ENCODE assay signal across 23 mouse cellular contexts in the genomic region with DNA sequence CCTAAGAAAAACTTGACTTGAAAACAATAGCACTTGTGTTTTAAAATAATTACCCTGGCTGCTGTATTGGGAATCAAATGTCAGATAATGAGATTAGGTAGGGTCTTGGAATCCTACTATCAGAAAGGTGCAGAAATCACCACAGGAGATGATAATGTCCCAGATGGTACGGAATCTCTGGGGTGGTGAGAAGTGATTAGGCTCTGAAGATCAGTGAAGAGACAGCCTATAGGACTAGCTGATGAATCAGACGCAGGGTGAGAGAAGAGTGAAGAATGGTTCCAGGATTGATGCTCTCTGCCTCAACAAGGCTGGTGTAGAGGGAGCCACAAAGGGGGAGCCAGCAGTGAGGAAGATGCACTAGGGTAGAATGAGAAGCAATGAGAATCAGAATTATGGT. TPM values are rescaled to one million over a fixed set of nuclear protein-coding genes. Genes with fewer than 3 reads are reported as not detected.
"Had no signal": no experiment of that assay in that cellular context is flagged by ENCODE, and none has a peak within 500 bp of the region (broad histone marks: within the 10 kb centered on the region; RNA-seq: fewer than 3 reads in every experiment).

No protein-coding gene starts in this region.

- DNase-seq: kidney, adult 2 months; kidney, postnatal 25 days; left cerebral cortex, postnatal 4 days; liver, postnatal 0 days; lung, embryonic 14.5 days; midbrain, embryonic 14.5 days; retina, postnatal 1 day; thymus, postnatal 36 days had no signal

- H3K4me1 ChIP-seq: neural tube, embryonic 12.5 days; neural tube, embryonic 15.5 days had no signal

- H3K4me3 ChIP-seq: limb, embryonic 12.5 days; limb, embryonic 15.5 days; neural tube, embryonic 12.5 days; neural tube, embryonic 15.5 days; stomach, embryonic 15.5 days had no signal

- H3K9me3 ChIP-seq: limb, embryonic 12.5 days; limb, embryonic 15.5 days; neural tube, embryonic 12.5 days; neural tube, embryonic 15.5 days; stomach, embryonic 15.5 days had no signal

- H3K36me3 ChIP-seq: limb, embryonic 12.5 days; limb, embryonic 15.5 days; neural tube, embryonic 12.5 days; neural tube, embryonic 15.5 days; stomach, embryonic 15.5 days had no signal

- H3K27ac ChIP-seq: kidney, postnatal 0 days; limb, embryonic 12.5 days; limb, embryonic 15.5 days; liver, embryonic 14.5 days; neural tube, embryonic 12.5 days; neural tube, embryonic 15.5 days; stomach, embryonic 15.5 days had no signal

- H3K27me3 ChIP-seq: limb, embryonic 12.5 days; limb, embryonic 15.5 days; neural tube, embryonic 12.5 days; neural tube, embryonic 15.5 days; stomach, embryonic 15.5 days had no signal

- ATAC-seq: liver, postnatal 0 days; lung, postnatal 0 days had no signal

RNA-seq across cellular contexts. Expression of a gene that starts 6.5 kb away (rescaled TPM):
- total RNA-seq: layer of hippocampus, adult 18-20 months; layer of hippocampus, postnatal 14 days had no signal
- polyA plus RNA-seq: intestine, embryonic 14.5 days; intestine, postnatal 0 days; kidney, embryonic 14.5 days; kidney, postnatal 0 days; limb, embryonic 12.5 days; limb, embryonic 15.5 days; liver, embryonic 11.5 days; liver, postnatal 0 days; lung, embryonic 14.5 days; midbrain, embryonic 11.5 days; midbrain, embryonic 14.5 days; neural tube, embryonic 12.5 days; stomach, embryonic 15.5 days had no signal
